ENCODE assay signal across 12 mouse cellular contexts in the genomic region with DNA sequence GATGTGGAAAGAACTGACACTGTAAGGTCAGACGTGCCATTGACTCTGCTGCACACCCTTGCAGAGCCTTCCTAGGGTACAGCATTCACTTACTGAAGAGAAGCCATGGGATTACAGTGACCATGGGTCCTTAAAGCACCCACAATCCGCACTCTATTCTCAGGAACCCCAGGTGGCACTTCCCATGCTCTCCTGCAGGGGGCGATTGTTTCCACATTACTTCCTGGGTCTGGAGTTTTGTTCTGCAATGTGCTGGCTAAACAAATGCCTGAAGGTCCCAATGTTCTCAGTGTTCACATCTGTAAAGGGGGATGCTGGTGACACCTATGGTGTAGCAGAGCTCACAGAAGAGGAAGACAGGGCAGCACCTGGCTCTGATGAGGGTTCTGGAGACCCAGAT.
DNase-seq lines count a peak whose midpoint lies in the region; ATAC-seq and TF ChIP-seq lines count a peak whose summit lies in the region.
"Had no signal": no experiment of that assay in that cellular context is flagged by ENCODE, and none has a peak within 500 bp of the region (broad histone marks: within the 10 kb centered on the region; RNA-seq: fewer than 3 reads in every experiment).

No protein-coding gene starts in this region.

- no peak for ATAC-seq in forebrain, postnatal 0 days
- no peak for ATAC-seq in forebrain, embryonic 13.5 days
- ATAC-seq in lung, embryonic 14.5 days (ENCODE audit: insufficient read depth), result no peak

- TF ChIP-seq CTCF in forebrain, postnatal 0 days (IDR thresholded peaks at IDR 0.05; ENCODE audit: low read depth), result peak; percentile 46
- TF ChIP-seq CTCF in lung, embryonic 14.5 days (IDR thresholded peaks at IDR 0.05; ENCODE audit: low read depth), result peak; percentile 58

- H3K4me3 ChIP-seq in forebrain, postnatal 0 days (ENCODE audit: low read depth, low read length), result no peak overlapping the region
- H3K4me3 ChIP-seq in forebrain, embryonic 13.5 days, result no peak overlapping the region
- no peak overlapping the region for H3K4me3 ChIP-seq in lung, embryonic 14.5 days (ENCODE audit: low read depth, low read length)
- no peak overlapping the region for H3K4me3 ChIP-seq in limb, embryonic 10.5 days
- H3K4me3 ChIP-seq: embryonic facial prominence, embryonic 13.5 days; limb, embryonic 12.5 days; midbrain, embryonic 12.5 days had no signal

- DNase-seq in forebrain, postnatal 0 days, result no peak
- no peak for DNase-seq in lung, embryonic 14.5 days
- no peak for DNase-seq in lung, postnatal 4 days
- DNase-seq in brain, adult 2 months (ENCODE audit: low read depth, low spot score), result peak; percentile 14
- peak; percentile 25 for DNase-seq in thymus, postnatal 25 days
- DNase-seq in left cerebral cortex, postnatal 10 days (ENCODE audit: extremely low spot score in 1 of 2, low spot score in 2 of 2), result no peak
- no peak for DNase-seq in limb, embryonic 10.5 days (ENCODE audit: low spot score)

- intact Hi-C loops in left cerebral cortex, postnatal 10 days (cut with DNase I), result no loop called here

- H3K27ac ChIP-seq in forebrain, postnatal 0 days (ENCODE audit: low read depth, low read length), result no peak overlapping the region
- H3K27ac ChIP-seq in forebrain, embryonic 13.5 days, result no peak overlapping the region
- no peak overlapping the region for H3K27ac ChIP-seq in lung, embryonic 14.5 days (ENCODE audit: low read depth)
- H3K27ac ChIP-seq in limb, embryonic 10.5 days, result no peak overlapping the region
- H3K27ac ChIP-seq: embryonic facial prominence, embryonic 13.5 days; limb, embryonic 12.5 days; midbrain, embryonic 12.5 days had no signal

- no peak overlapping the region for H3K4me2 ChIP-seq in forebrain, postnatal 0 days (ENCODE audit: low read depth)
- no peak overlapping the region for H3K4me2 ChIP-seq in forebrain, embryonic 13.5 days
- H3K4me2 ChIP-seq in lung, embryonic 14.5 days, result no peak overlapping the region
- H3K4me2 ChIP-seq: embryonic facial prominence, embryonic 13.5 days; limb, embryonic 12.5 days; midbrain, embryonic 12.5 days had no signal

- no peaks in the 10 kb centered on the region for H3K4me1 ChIP-seq in forebrain, postnatal 0 days (ENCODE audit: insufficient read depth)
- H3K4me1 ChIP-seq in forebrain, embryonic 13.5 days, result peaks cover 21% of the 10 kb centered on the region
- H3K4me1 ChIP-seq in lung, embryonic 14.5 days (ENCODE audit: insufficient read depth), result no peaks in the 10 kb centered on the region
- H3K4me1 ChIP-seq in limb, embryonic 10.5 days, result peaks cover 9% of the 10 kb centered on the region

- 73% methylated on average over 3 of the region's 3 CpGs for WGBS in forebrain, postnatal 0 days
- WGBS in forebrain, embryonic 13.5 days, result 74% methylated on average over 3 of the region's 3 CpGs
- WGBS in lung, embryonic 14.5 days, result 63% methylated on average over 3 of the region's 3 CpGs
- 70% methylated on average over 3 of the region's 3 CpGs for whole genome bisulfite sequencing in limb, embryonic 10.5 days

- no peaks in the 10 kb centered on the region for H3K36me3 ChIP-seq in forebrain, postnatal 0 days (ENCODE audit: insufficient read depth)
- no peaks in the 10 kb centered on the region for H3K36me3 ChIP-seq in forebrain, embryonic 13.5 days (ENCODE audit: poor library complexity, severe bottlenecking)
- H3K36me3 ChIP-seq in lung, embryonic 14.5 days (ENCODE audit: insufficient read depth), result no peaks in the 10 kb centered on the region
- H3K36me3 ChIP-seq in limb, embryonic 10.5 days, result no peaks in the 10 kb centered on the region
- H3K36me3 ChIP-seq: embryonic facial prominence, embryonic 13.5 days; G1E; limb, embryonic 12.5 days; midbrain, embryonic 12.5 days had no signal

- no peak overlapping the region for H3K9ac ChIP-seq in forebrain, postnatal 0 days
- no peak overlapping the region for H3K9ac ChIP-seq in forebrain, embryonic 13.5 days
- H3K9ac ChIP-seq in lung, embryonic 14.5 days, result no peak overlapping the region
- H3K9ac ChIP-seq: embryonic facial prominence, embryonic 13.5 days; limb, embryonic 12.5 days; midbrain, embryonic 12.5 days had no signal

- no peaks in the 10 kb centered on the region for H3K27me3 ChIP-seq in forebrain, postnatal 0 days (ENCODE audit: insufficient read depth, low read length)
- H3K27me3 ChIP-seq in forebrain, embryonic 13.5 days, result 0 out of 2 replicates have a peak, but pooled peaks cover 4% of the 10 kb centered on the region
- H3K27me3 ChIP-seq in lung, embryonic 14.5 days (ENCODE audit: insufficient read depth, low read length), result no peaks in the 10 kb centered on the region
- peaks cover 26% of the 10 kb centered on the region; the same call in 1 of the 2 replicates for H3K27me3 ChIP-seq in limb, embryonic 10.5 days (ENCODE audit: low read depth, poor library complexity, severe bottlenecking)
- H3K27me3 ChIP-seq: embryonic facial prominence, embryonic 13.5 days had no signal

- H3K9me3 ChIP-seq in forebrain, postnatal 0 days (ENCODE audit: low read length), result no peaks in the 10 kb centered on the region
- H3K9me3 ChIP-seq in forebrain, embryonic 13.5 days (replicated peaks), result no peaks in the 10 kb centered on the region
- no peaks in the 10 kb centered on the region for H3K9me3 ChIP-seq in lung, embryonic 14.5 days (ENCODE audit: low read depth, low read length)
- H3K9me3 ChIP-seq in limb, embryonic 10.5 days (replicated peaks), result no peaks in the 10 kb centered on the region
- H3K9me3 ChIP-seq: embryonic facial prominence, embryonic 13.5 days; limb, embryonic 12.5 days; midbrain, embryonic 12.5 days had no signal

Comparison
In these comparisons a context has a peak if more than half of its experiments do, and no peak if none do; other contexts are left out.
1. DNase-seq: peak in brain, adult 2 months (single experiment) and thymus, postnatal 25 days (single experiment); none in forebrain, postnatal 0 days (single experiment), lung, embryonic 14.5 days (single experiment), lung, postnatal 4 days (0 of 2), left cerebral cortex, postnatal 10 days (0 of 2) and limb, embryonic 10.5 days (single experiment).